Mouse (Mus musculus) c-Kit-negative CD71-positive TER-119-positive erythroid progenitor cells, embryonic 14.5 days (primary cell): ENCODE measurements around the gene Cbs.

Source experiments
- DNase-seq: peaks from one replicate; pipeline ENCODE4 v3.0.0-alpha.2; 2013; ENCODE audit warnings: low read depth, low spot score

The Cbs gene

DNA sequence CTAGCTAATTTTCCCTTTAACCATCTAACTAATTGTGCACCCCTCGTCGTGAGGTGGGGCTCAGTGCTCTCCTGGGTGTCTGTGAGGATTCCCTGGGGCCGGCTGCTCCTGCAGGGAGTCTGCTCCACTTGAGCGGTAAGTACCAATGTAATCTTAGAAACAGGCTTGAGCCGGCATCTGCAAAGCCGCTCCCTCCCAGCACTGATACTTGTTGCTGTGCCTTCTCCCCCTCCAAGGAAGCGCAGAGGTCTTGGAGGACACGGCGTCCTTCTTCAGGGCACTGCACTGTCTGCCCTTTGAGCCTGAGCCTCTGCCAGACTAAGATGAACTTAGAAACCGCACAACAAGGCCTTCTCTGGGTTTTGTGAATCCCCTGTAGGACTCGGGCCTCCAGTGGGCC, 46.2 kb downstream of the Cbs start:
- DNase-seq = no peak

DNA sequence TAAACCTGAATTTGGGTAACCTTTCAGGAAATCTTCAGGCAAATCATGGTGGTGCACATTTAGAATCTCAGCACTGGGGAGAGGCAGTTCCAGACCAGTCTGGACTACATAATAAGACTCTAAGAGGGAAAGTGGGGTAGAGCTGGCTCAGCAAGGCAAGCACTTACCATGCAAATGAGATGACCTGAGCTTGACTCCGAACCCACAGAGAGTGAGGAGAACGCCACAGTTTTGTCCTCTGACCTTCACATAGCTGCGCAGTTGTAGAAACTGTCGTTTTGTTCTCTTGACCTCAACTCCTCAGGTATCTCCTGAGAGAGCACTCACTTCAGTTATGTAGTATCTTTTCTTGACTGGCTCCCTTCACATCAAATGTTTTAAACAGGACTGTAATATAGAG, 48.3 kb downstream of the Cbs start:
- no peak for DNase-seq

DNA sequence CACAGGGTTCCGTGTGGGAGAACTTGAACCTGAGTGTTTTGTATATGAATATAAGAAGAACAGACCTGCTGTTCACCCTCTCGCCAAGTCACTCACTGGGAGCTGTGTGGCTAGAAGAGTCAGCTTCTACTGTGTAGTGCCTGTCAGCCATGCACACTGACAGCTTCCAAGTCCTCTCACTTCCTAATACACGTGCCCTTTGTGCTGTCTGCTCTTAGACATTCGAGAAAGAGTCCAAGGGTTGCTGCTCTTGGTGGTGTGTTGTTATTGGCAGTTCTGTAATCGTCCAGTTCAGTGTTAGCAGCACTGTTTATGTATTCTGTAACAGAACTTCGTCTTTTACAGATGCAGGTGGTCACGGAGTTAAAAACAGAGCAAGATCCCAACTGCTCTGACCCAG, 48.9 kb downstream of the Cbs start:
- no peak for DNase-seq

DNA sequence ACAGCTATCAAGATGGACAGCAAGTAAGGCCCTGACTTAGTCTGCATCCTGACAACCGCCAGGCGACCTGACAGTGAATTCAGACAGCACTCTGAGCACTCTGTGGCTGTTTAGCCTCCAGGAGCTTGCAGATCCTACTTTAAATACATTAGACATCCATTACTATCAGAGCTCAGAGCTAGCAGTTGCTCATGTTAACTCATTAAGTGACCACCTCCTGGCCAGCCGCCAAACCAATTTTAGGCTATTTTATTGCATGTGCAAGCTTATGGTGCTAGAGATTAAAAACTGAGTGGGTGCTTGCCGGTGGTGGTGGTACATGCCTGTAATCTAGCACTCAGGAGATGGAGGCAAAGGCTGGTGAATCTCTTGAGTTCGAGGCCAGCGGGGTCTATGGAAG, 53.3 kb downstream of the Cbs start:
- DNase-seq = no peak

GRCm38 (mm10) chr17:31583185-31583584, 53.9 kb downstream of the Cbs start:
- DNase-seq = no peak

- DNase-seq = no peak
Observed at GRCm38 (mm10) chr17:31580344-31580743, 56.7 kb downstream of the Cbs start.

DNA sequence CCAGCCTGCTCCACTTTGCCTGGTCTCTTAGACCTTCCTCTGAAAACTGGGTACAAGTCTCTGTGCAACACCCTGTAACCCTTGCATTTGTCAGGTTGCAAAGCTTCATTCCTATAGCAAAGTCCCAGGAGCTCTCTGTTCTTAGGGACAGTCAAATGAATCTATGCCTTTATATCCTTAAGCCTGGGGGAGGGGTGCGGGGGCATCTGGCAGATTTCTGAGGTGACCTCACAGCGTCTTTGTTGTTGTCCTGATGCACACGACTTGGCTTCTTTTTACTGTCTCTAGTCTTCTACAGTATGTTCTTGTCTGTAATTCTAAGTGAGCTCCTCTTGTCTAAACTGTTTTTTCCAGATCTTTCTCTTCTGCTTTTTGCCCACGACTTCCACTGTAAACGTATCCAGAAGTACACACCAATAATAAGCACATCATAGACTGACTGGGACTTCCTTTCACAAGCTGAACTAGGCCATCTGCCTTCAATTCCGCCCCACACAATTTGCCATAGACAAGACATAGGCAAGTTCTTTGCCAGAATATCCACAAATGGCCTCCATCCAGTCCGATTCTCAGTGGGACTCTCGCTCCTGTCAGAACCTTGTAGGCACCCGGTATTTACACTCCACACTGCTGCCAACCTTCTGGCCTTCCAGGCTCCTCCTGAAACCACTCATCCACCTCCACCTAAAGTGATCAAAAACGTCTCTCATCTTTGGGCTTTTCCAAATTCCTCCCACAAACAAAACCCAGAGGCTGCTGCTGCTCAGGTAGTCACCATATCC, 60.5 kb downstream of the Cbs start:
- no peak for DNase-seq

GRCm38 (mm10) chr17:31574662-31575061, 62.4 kb downstream of the Cbs start:
- no peak for DNase-seq

DNA sequence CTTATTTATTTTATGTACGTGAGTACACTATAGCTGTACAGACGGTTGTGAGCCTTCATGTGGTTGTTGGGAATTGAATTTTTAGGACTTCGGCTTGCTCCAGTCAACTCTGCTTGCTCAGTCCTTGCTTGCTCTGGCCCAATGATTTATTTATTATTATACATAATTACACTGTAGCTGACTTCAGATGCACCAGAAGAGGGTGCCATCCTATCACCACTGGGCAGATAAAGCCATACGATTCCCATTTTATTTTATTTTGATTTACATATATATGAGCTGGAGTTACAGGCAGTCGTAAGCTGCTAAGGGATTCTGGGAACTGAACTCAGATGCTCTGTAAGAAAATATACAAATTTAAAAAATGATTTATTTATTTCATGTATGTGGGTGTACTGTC, 65.3 kb downstream of the Cbs start:
- no peak for DNase-seq

- DNase-seq = peak; percentile 50
Observed at GRCm38 (mm10) chr17:31570321-31570925, 66.6 kb downstream of the Cbs start.

DNA sequence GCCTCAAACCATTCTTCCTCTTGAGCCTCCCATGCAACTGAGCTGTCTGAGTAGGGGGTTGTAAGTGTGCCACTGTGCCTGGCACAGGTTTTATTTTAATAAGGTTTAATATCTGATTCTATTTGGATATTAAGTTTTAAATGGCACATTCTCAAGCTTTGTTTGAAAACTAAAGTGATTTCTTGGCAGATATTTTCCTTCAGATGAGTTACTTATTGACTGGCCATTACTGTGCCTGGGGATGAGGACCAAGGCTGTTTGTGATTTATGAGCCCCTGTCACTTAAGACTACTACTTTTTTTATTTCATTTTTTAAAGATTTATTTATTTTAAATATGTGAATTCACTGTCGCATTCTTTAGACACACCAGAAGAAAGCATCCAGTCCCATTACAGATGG, 67.3 kb downstream of the Cbs start:
- DNase-seq = no peak

GRCm38 (mm10) chr17:31566276-31566675, 70.8 kb downstream of the Cbs start:
- no peak for DNase-seq

GRCm38 (mm10) chr17:31565141-31566056, 71.6 kb downstream of the Cbs start:
- peak; percentile 38 for DNase-seq

GRCm38 (mm10) chr17:31564858-31565140, 72.2 kb downstream of the Cbs start:
- no peak for DNase-seq

DNA sequence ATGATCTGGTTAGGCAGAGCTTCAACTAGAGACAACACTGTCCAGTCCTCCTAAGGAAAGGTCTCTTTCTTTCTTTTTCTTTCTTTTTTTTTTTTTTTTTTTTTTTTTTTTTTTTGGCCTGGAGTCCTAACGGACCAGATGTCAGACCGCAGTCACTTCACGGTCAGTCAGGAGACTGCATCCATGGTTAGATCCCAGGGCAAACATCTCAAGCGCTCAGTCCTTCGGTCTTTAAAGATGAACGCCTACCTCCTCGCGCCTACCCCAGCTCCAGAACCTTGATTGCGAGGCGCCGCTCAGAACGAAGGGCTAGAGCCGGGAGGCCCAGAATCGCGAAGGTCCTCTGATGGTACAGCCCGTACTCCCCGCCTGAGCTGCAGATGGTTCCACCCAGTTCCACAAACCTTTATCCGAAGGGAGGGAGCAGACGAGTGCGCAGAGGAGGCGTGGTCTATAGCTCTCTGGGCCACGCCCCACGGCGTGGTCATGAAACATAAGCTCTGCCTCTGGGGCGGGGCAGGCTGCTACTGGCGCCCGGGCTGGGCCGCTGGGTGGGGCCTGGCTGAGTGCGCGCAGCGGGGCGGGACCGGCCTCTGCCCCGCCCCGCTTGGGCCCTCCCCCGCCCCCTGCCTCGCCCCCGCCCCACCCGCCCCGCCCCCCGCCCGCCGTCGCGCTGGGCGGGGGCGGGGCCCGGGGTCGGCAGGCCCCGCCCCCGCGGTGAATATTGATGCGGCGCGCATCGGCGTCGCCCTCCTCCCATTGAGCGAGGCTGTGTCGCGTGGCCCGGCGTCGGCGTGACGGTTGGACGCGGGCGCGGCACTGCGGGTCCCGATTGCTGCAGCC, 72.8 kb downstream of the Cbs start, which contains the start of gene Pknox1:
Pknox1 (plus strand) TSS at position 720 of the 843 bp plus-strand sequence.
- peak; percentile 100 for DNase-seq

- no peak for DNase-seq
Observed at GRCm38 (mm10) chr17:31563632-31564014, 73.4 kb downstream of the Cbs start.

- no peak for DNase-seq
Observed at GRCm38 (mm10) chr17:31559021-31559789, 77.8 kb downstream of the Cbs start.
